Mouse (Mus musculus) ES-Bruce4 (cell line): Measurements from ENCODE around the gene Map3k5.

Source experiments
- CTCF ChIP-seq: IDR thresholded peaks from one replicate; pipeline ENCODE4 v1.8.1; 2011; ENCODE audit warnings: low read depth, low read length
- EP300 ChIP-seq: IDR thresholded peaks from 2 replicates; pipeline ENCODE4 v1.6.1; 2011; ENCODE audit warnings: low read depth, low read length; ENCODE audit not compliant: insufficient read depth
- POLR2A ChIP-seq: IDR thresholded peaks from one replicate; pipeline ENCODE4 v1.8.1; 2011; ENCODE audit warnings: low read length; ENCODE audit not compliant: insufficient read depth

GRCm38 (mm10) chr10:20042081-20042480 is 107.8 kb downstream of the Map3k5 start:
- TF ChIP-seq CTCF (no peak), POLR2A (no peak), EP300 (no peak)
